Mouse (Mus musculus) right cerebral cortex, postnatal 10 days (tissue): ENCODE results near the gene Rtf2.

ENCODE experiments used
- DNase-seq, 2 experiments: peaks; one replicate each; pipeline ENCODE4 v3.0.0; 2021; ENCODE audit warnings: low spot score in 2 of 2

Rtf2 gene

DNA sequence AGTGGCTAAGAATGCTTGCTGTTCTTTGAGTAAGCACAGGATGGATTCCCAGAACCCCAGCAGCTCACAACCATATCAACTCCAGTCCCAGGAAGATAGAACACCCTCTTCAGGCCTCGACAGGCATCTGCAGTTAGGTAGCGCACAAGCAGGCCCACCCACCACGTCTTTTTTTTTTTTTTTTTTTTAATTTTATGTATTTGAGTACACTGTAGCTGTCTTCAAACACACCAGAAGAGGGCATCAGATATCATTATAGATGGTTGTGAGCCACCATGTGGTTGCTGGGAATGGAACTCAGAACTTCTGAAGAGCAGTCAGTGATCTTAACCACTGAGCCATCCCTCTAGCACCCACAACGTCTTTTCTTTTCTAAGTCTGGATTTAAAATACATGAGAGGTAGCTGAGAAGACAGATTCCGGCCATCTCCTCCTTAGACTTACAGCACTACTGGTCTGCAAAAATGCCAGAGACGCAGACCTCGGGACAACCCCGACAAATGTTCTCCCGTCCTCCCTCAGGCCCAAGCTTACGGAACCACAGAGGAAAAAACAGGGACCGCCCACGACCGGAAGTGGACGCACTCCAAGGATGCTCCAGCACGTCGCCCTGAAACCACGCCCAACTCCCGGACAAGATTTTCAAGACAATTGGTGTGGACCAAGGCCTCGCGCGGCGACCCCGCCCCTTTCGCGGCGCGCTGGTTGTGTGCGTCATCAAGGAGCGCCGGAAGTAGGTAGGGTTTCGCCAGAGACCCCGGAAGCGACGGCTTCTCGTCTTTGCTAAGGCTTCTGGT is at the start of gene Rtf2:
TSS of gene Rtf2 (plus strand) at position 714 of the 797 bp plus-strand sequence.
- DNase-seq = peak; percentile 100

DNA sequence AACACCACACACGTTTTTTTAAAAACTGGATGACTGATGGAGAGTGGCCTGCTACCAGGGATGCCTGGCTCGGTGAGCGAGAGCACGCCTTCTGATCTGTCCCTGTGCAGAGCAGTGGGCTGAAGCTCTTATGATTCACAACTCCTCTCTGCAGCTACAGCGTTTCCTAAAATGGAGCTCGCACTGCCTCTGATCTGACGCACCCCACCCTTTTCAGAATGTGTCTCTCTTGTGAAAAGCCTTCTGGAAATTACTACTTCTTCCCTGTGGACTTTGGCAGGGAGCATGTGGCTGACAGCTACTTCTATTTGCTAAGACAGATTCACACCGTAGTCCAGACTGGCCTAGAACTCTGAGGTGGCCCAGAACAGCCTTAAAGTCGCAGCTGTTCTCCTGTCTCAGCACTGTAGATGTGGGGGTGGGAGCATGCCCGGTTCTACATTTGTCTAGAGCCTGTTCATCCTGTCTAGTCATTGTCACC is 48.3 kb upstream of the Rtf2 start:
- DNase-seq = peak; percentile 50 to 76

DNA sequence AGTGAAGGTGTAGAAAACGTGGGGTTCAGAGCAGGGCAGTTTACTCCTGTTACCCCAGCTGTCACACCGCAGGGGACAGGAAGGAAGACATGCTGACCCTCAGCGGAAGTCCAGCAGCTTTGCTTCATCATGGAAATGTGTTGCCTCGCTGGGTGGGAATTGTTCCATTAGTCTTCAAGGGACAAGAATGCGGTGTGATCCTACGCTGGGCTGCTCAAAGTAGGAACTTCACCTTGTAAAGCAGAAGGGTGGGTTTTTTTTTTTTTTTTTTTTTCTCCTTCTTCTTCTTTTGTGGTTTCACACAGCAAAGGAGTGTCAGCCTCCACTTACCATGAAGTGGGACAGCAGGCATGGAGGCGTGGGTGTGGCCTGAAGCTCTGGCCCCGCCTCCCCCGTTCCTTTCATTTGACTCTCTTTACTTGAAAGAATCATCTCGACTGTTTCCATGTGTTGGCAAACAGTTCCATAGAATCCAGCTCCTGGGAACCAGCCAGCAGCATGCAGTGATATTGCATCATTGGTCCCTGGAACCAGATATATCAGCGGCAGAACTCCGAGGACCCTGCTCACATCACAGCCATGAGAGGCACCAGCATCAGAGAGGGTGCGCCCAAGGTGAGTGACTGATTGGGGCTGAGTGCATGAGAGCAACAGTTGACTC is 46.8 kb upstream of the Rtf2 start, which contains the start of gene Cass4:
TSS of gene Cass4 (plus strand) at position 404 of the 661 bp plus-strand sequence.
- DNase-seq = no peak

DNA sequence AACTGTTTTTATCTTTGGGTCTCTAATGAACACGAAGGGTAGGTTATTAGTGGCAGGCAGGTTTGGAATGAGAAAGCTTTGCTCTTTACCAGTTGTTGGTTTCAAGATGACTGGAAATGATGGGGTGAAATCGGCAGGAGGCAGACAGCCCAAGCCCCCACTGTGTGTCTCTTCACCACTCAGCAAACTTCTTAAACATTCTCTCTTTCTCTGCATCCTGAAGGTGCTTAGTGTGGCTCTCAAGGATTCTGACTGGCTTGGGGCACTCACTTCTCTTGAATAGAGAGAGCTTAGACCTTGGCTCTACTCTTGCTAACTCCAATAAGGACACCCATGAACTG is 46.3 kb upstream of the Rtf2 start:
- DNase-seq = no peak

DNA sequence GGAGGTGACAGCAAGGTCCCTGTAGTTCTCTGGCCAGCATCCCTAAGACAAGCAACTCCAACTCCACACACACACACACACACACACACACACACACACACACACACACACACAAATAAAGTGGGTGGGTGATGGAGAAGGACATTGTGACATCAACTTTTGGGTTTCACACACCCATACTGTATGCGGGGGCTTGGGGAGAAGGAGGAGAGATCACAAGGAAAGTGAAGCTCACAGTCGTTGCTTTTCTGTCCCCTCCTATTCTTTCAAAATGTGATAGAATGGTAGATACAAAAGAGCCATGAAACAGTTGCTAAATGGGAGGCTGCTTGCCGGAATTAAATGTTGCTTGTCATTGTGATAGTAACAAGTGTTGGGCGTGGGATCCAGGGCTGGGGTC is 45.7 kb upstream of the Rtf2 start:
- DNase-seq = no peak

DNA sequence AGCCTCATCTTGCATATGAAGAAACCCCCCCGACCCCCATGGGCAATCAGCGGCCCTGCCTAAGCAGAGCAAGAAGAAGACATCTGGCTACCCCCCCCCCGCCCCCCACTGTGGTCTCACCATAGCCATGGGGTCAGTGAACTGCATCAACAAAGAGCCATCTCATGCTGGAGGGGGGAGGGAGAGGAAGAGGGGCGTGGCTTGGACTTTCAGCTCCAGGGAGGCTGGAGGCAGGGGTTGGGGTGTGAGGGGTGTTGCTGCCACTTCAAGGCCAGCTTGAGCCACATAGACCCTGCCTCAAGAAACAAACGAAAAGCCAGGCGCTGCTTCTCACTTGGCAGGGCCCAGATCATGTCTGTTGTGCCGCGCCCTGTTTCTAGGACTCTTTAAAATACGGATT is 44.4 kb upstream of the Rtf2 start:
- no peak for DNase-seq

DNA sequence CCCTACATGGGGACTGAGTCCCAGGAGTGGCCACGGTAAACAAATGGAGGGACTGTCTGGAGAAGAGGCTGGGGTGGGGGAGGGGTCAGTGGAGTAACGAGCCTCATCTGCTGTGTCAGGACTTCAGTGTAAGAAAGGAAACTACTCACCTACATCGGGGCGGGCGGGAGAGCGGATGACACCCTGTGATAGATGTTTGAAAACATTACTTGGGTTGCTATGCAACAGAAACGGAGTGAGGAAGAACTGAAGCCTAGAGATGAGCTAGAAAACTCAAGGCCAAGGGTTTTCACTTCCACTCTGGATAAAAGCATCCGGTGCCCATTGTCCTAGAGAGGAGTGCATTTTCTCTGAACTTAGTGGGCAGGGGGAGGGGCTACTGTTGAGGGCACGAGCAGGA is 40.5 kb upstream of the Rtf2 start:
- no peak for DNase-seq

DNA sequence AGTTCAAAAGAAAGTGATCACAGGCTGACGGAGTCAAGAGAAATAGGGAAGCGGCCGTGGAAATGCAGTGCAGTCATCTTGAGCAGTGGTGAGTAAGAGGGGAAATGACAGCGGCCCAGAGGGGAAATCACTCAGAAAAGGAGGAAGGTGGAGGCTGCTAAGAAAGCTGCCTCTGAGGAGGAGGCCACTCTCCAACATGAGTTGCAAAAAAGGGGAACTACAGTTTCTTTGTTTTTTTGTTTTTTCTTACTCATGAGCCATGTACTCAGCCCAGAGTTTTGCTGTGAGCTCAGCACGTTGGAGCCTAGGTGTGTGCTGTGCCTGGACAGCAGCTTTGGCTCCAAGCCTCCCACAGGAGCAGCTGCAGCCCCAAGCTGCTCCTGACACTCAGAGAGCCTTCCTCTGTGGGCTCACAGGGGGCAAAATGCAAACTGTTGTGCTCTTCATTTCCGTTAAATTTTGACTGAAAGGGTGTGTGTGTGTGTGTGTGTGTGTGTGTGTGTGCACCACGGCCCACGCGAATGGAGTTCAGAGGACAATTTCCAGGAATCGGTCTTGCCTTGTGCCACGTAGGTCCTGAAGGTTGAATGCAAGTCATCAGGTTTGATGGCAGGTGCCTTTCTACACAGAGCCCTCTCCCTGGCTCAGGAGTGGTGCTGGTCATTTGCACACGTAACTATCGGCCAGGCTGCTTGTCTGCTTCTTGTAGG is 39.1 kb upstream of the Rtf2 start:
- peak; percentile 46 to 48 for DNase-seq

DNA sequence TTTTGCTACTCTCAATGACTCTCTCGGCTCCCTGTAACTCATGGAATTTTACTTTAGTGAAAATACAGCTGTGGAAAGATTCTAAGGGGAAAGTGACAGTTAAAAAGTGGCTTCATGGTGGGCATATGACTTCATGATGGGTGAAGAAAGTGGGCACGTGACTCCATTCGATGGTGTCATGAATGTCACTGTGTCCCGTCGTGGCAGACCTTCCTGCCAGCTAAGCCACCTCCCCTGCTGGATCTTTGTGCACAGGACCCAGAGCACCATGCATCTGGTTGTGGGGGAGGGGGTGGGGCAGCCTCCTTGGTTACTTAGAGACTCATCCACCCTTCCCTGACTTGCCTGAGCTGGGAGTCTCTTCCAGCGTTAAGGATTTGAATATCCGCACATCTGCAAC is 36.1 kb upstream of the Rtf2 start:
- DNase-seq = no peak

DNA sequence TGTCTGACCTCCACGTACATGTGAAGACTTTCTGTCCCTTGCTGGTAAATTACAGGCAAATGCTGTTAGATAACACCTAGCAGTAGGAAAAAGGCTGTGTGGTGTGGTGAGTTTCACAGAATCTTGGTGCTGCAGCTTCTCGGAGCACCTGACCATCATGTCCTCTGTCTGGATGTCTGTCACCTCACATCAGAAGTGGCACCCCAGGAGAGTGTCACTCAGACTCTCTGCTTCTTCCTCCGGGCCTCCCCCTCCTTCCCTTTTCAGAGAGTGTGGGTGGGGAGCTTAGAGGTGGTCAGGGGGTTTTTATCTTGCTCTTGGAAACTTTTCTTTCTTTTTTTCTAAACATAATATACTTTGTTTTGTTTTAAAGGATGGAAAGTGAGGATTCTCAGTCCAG is 35.3 kb upstream of the Rtf2 start:
- DNase-seq = no peak

DNA sequence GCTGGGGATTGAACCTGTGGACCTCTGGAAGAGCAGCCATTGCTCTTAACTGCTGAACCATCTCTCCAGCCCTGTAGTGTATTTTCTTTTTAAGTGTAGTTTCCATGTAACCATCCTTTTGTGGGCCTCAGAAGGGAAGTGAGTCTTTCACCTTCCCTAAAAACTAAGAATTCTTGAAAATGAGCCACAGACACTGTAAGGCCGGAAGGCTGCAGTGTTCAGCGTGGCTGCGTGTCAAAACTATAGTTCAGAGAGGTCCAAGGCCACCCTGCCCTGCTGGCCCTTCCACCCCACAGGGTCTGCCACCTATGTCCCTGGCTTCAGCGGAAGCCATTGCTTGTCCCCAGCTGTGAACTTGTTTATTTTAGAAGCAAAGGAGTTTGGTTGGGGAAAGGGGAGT is 34.2 kb upstream of the Rtf2 start:
- no peak for DNase-seq

DNA sequence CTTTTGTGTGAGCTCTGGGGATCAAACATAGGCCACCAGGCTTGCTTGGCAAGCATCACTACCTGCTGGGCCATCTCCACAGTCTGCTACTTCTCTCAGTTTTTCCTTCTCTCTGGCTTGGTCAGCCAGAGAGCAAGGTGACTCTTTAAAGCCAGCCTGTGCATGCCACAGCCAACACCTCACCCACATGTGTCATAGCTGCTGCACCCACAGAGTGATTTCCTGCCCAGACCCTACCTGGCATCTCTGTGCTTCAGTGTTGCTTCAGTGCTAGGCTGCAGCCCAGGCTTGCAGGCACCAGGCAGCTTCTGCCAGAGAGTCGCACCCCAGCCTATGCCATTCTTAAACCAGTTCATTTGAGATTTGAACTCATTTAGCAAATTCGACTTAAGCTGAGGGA is 32.9 kb upstream of the Rtf2 start:
- no peak for DNase-seq

DNA sequence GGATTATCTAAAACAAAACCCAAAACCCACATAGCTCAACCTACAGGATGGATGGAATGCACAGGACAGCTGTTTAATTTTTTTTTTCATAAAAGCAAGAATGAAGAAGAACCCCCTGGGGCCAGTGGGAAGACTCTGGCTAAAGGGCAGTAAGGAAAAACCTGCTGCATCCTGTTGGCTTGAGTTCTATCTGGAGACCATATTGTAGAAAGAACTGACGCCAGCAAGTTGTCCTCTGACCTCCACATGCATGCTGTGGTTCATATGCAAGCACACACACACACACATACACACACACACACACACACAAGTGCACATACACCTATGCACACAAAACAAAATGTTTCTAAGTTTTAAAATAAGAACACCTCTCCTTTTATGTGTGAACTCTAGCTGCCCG is 29.7 kb upstream of the Rtf2 start:
- DNase-seq = no peak

DNA sequence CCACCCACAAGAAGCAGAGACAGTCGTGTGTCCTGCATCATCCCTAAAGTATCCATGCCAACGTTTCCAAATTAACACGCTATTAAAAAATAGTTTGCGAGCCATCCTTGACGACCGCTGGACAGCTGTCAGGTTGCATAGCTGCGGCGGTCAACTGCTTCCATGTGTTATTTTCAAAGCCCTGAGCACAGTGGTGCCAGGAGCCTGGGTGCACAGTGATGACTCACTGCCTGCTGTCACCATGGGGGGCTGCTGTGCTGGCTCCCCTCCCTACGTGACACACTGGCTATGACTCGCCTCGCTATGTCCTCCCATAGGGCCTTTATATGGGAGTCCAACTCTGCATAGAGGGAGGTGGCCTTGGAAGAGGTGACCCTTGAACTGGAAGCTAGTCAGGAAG is 29.3 kb upstream of the Rtf2 start:
- no peak for DNase-seq

DNA sequence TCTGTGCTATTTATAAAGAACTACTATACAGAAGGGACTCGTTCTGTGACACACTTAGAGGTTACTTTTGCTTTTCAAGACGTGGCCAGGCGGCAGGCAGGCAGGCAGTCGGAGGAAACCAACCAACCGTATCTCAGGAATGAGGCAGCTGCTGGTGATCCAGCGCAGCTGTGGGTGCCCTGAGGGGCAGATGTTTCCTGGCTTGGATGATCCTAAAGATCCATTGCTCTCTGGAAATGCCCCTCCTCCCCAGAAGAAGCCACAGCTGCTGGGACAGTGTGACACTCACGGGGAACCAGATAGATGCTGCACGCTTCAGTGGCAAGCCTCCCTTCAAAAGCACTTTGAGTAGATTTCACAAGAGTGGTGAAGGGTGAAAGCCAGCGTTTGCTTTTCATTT is 27.9 kb upstream of the Rtf2 start:
- no peak for DNase-seq

DNA sequence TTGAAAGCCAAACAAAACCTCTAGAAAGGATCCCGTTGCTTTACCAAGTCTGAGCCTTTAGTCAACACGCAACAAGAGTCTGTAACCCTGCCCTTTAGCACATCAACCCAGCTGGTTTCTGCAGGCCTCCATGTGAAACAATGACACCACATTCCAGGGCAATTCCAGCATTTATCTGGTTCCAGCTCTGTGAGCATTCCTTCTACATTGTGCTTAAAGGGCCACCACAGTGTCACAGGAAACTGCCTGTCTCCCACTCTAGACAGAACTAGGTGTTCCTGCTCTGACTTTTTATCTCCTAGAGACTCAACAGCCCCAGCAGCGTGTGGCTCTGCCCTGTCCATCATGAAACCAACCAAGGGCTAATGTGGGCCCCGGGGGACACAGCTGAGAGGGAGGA is 27.1 kb upstream of the Rtf2 start:
- DNase-seq = no peak

DNA sequence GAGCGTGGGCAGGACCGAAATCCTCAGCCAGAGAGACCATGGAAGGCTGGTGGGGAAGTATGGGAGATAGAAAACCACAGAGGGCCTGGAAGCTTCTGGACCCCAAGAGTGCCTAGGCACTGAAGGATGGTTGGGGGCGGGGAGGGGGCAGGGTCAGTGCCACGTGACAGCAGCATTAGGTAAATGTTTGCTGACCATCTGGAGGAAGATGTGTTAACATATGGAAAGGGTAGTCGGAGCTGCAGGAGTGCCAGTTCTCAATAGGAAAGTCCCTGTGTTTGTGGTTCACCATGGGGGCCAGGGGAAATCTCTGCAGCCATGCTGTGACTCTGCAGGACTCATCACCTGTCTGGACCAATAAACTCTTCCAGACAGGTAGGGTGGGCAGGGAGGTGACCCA is 26.5 kb upstream of the Rtf2 start:
- DNase-seq = no peak

DNA sequence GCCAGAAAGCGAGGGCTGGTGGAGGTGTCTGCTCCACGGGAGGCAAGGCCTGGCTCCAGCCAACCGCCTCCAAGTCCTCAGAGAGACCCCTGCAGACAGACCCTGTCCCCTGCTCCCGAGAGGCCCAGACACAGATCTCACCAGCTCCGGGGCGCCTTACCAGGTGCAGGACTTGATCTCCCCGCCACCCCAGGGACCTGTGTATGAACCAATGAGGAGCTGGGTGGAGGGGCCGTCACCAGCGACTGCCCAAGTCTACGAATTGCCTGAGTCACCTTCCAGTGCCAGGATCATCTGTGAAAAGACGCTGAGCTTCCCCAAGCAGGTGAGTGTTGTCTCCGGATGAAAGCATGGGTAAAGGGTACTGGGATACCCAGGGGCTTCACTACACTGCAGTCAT is 24.1 kb upstream of the Rtf2 start:
- no peak for DNase-seq

DNA sequence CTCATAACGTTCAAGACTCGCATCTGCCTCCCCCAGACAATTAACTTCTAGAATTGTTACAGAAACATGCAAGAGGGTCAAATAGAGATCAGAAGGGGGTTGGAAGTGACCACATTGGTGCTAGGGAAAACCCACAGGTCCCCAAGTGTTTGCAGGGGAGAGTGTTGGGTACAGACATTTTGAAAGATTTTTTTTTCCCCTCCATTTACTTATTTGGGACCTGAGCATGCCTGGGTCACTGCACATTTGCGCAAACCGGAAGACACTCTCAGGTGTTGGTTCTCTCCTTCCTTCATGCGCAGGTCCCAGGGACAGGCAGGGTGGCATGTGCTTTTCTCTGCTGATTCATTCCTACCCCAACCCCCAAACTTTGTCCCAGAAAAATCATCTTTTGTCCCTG is 23.5 kb upstream of the Rtf2 start:
- no peak for DNase-seq

DNA sequence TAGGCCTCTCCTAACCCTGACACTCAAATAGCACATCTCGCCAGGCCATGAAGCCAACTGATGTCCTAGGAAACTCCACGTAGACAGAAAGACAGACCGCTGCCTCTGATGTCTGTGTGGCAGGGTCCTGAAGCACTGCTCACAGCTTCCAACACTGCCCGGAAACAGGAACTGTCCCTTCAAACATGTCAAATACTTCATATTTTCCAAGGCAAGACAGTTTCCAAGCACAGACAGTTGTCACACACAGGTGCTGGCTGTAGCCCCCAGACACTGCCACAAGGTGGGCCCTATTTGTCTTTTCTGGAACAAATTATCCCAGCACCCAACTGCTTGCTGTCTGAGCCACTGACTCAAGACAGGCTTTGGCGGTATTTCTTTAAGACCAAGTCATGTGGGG is 22.1 kb upstream of the Rtf2 start:
- DNase-seq = no peak

DNA sequence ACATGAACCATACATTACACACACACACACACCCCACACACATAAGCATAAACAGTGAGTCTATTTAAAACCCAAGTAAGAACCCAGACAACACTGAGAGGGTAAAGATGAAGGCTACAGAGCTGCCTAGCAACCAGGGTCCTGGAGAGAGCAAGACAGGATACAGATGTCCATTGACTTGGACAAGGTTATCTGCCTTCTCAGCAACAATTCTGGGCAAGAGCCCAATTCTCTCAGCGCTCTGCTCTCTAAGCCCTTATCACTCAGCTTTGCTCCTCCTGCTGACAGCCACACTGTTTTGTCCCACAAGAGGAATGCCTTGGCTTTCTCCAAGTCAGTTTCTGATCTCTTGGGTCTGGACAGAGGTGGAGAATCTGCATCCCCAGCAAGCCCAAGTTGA is 9.7 kb upstream of the Rtf2 start:
- peak; percentile 42 to 48 for DNase-seq

DNA sequence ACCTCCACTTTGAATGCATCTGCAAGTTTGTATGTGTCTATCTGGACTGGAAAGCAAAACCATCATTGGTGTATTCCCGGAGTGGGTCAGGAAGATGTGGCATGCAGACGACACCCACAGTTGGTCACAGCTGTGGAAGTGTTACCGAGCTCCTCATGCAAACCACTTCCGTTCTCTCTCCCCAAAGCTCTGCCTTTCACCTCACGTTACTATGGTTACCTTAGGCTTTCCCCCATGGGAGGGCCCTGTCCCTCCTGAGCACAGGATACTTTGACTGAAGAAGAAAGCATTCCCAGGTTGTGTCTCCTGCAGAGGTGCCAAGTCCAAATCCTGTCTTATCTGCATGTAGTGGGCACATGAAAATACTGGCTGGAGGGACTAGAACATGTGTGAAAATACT is 6.6 kb upstream of the Rtf2 start:
- DNase-seq = no peak

DNA sequence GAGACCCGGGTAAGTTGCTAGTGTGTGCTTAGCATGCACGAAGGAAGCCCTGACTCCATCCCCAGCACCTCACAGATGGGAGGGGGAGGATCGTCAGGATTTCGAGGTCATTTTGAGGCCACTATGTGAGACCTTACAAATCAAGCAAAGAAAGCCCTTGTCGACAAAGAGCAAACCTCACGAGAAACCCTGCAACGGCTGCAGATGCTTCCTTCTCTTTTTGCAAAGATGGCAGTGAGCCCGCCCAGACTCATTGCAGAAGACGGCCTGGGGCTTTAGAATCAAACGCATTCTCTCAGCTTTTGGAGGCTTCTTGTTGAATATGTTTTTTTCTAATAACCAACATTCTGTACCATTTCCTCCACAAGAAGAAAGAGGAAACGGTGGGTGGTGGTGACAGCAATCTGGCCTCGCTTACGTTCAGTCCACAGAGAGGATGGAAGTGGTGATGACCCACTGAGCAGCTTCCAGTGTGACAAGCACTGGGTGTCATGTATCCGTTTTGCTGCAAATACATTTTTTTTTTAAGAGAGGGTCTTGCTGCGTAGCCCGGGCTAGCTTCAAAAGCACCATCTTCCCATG is 2.9 kb upstream of the Rtf2 start:
- DNase-seq = no peak
